Mouse (Mus musculus) MEL (cell line): Measurements from ENCODE around the gene E2f2. TPM values are rescaled to one million over a fixed set of nuclear protein-coding genes. Genes with fewer than 3 reads are reported as not detected.

Experiments used
- DNase-seq: peaks from one replicate; pipeline ENCODE4 v3.0.0; 2011; ENCODE audit warnings: low read depth, low spot score
- H3K27ac ChIP-seq: 2 replicates; pipeline ENCODE4 v1.5.1; 2012; ENCODE audit warnings: low read depth, mild to moderate bottlenecking, control low read depth, low read length, moderate library complexity; ENCODE audit not compliant: control insufficient read depth
- H3K27me3 ChIP-seq, 2 experiments: fragments of 150-350 bp in 1 of 2; sonication (generic) in 1 of 2; 2 replicates each; pipeline ENCODE4 v1.6.1; 2012; ENCODE audit warnings: low read length in 2 of 2, mild to moderate bottlenecking in 2 of 2, improper control_type of control experiment in 1 of 2, moderate library complexity in 1 of 2; ENCODE audit not compliant: insufficient read depth in 2 of 2, control insufficient read depth in 1 of 2
- H3K36me3 ChIP-seq, 2 experiments: 2 replicates each; pipeline ENCODE4 v1.6.1; 2012 to 2014; ENCODE audit warnings: low read length in 2 of 2, improper control_type of control experiment in 1 of 2, inconsistent platforms in 1 of 2, mild to moderate bottlenecking in 1 of 2; ENCODE audit not compliant: insufficient read depth in 2 of 2, control insufficient read depth in 1 of 2
- H3K4me1 ChIP-seq, 2 experiments: fragments of 150-350 bp in 1 of 2; sonication (generic) in 1 of 2; 2 replicates each; pipeline ENCODE4 v1.6.1; 2012; ENCODE audit warnings: low read length in 2 of 2, improper control_type of control experiment in 1 of 2, mild to moderate bottlenecking in 1 of 2; ENCODE audit not compliant: insufficient read depth in 2 of 2, control insufficient read depth in 1 of 2
- H3K4me3 ChIP-seq, 2 experiments: fragments of 150-350 bp in 1 of 2; sonication (generic) in 1 of 2; 2 replicates each; pipeline ENCODE4 v1.5.1; 2012; ENCODE audit warnings: low read depth in 2 of 2, low read length in 2 of 2, mild to moderate bottlenecking in 2 of 2, moderate library complexity in 2 of 2, control low read depth in 1 of 2, improper control_type of control experiment in 1 of 2; ENCODE audit not compliant: control insufficient read depth in 1 of 2, insufficient read depth in 1 of 2
- H3K79me2 ChIP-seq: 2 replicates; pipeline ENCODE4 v1.6.1; 2012; ENCODE audit warnings: mild to moderate bottlenecking, low read length, moderate library complexity; ENCODE audit not compliant: control insufficient read depth, poor library complexity, insufficient read depth
- H3K9ac ChIP-seq: 2 replicates; pipeline ENCODE4 v1.6.1; 2012; ENCODE audit warnings: low read depth, mild to moderate bottlenecking, control low read depth, low read length, moderate library complexity; ENCODE audit not compliant: control insufficient read depth, poor library complexity, severe bottlenecking
- H3K9me3 ChIP-seq: fragments of 150-350 bp; sonication (generic); replicated peaks from 2 replicates; pipeline ENCODE4 v1.6.1; 2012; ENCODE audit warnings: mild to moderate bottlenecking, low read length, improper control_type of control experiment, moderate library complexity; ENCODE audit not compliant: insufficient read depth
- BHLHE40 ChIP-seq: IDR thresholded peaks from 2 replicates; pipeline ENCODE4 v1.6.1; 2012; ENCODE audit warnings: low read depth, mild to moderate bottlenecking, inconsistent platforms, low read length, improper control_type of control experiment, borderline replicate concordance
- CHD1 ChIP-seq: IDR thresholded peaks from 2 replicates; pipeline ENCODE4 v1.6.1; 2012; ENCODE audit warnings: low read depth, mild to moderate bottlenecking, inconsistent platforms, low read length, improper control_type of control experiment
- CTCF ChIP-seq, 3 experiments: IDR thresholded peaks in 2 of 3; conservative IDR thresholded peaks in 1 of 3; 2 replicates each; pipeline ENCODE4 v1.5.1; 2011 to 2012; ENCODE audit warnings: low read length in 3 of 3, low read depth in 2 of 3, mild to moderate bottlenecking in 2 of 3, improper control_type of control experiment in 1 of 3, inconsistent platforms in 1 of 3, mixed read lengths in 1 of 3, moderate library complexity in 1 of 3; ENCODE audit not compliant: control insufficient read depth in 1 of 3, insufficient read depth in 1 of 3, poor library complexity in 1 of 3, severe bottlenecking in 1 of 3
- EP300 ChIP-seq, 2 experiments: IDR thresholded peaks; 2 replicates each; pipeline ENCODE4 v1.6.1; 2011; ENCODE audit warnings: improper control_type of control experiment in 2 of 2, low read length in 2 of 2, low read depth in 1 of 2, mild to moderate bottlenecking in 1 of 2
- HCFC1 ChIP-seq: IDR thresholded peaks from 2 replicates; pipeline ENCODE4 v1.6.1; 2012; ENCODE audit warnings: low read depth, mild to moderate bottlenecking, inconsistent platforms, low read length, improper control_type of control experiment, moderate library complexity
- MAFK ChIP-seq: IDR thresholded peaks from 2 replicates; pipeline ENCODE4 v1.6.1; 2011; ENCODE audit warnings: low read depth, mild to moderate bottlenecking, low read length, improper control_type of control experiment, borderline replicate concordance
- MEF2A ChIP-seq: IDR thresholded peaks from 2 replicates; pipeline ENCODE4 v1.6.1; 2014; ENCODE audit warnings: low read depth, mild to moderate bottlenecking, inconsistent platforms, low read length, improper control_type of control experiment; ENCODE audit not compliant: poor library complexity, insufficient replicate concordance, severe bottlenecking; ENCODE audit errors: extremely low read depth
- NRF1 ChIP-seq: IDR thresholded peaks from 2 replicates; pipeline ENCODE4 v1.6.1; 2014; ENCODE audit warnings: low read depth, mild to moderate bottlenecking, inconsistent platforms, low read length, improper control_type of control experiment, moderate library complexity; ENCODE audit not compliant: poor library complexity, insufficient read depth, severe bottlenecking
- POLR2AphosphoS2 ChIP-seq: IDR thresholded peaks from 2 replicates; pipeline ENCODE4 v1.6.1; 2011; ENCODE audit warnings: low read length, improper control_type of control experiment
- POLR2AphosphoS5 ChIP-seq: IDR thresholded peaks from 2 replicates; pipeline ENCODE4 v1.6.1; 2012; ENCODE audit warnings: low read depth, borderline replicate concordance, mild to moderate bottlenecking, inconsistent platforms, low read length, moderate library complexity, mixed read lengths
- RCOR1 ChIP-seq: IDR thresholded peaks from 2 replicates; pipeline ENCODE4 v1.6.1; 2012; ENCODE audit warnings: low read depth, mild to moderate bottlenecking, inconsistent platforms, low read length, improper control_type of control experiment
- SMC3 ChIP-seq: IDR thresholded peaks from 2 replicates; pipeline ENCODE4 v1.6.1; 2011; ENCODE audit warnings: low read depth, low read length, improper control_type of control experiment
- TAL1 ChIP-seq: IDR thresholded peaks from 2 replicates; pipeline ENCODE4 v1.6.1; 2012; ENCODE audit warnings: mild to moderate bottlenecking, inconsistent platforms, low read length, moderate library complexity, mixed read lengths
- TCF12 ChIP-seq: IDR thresholded peaks from 2 replicates; pipeline ENCODE4 v1.6.1; 2014; ENCODE audit warnings: low read depth, mild to moderate bottlenecking, inconsistent platforms, low read length, improper control_type of control experiment, moderate library complexity
- USF1 ChIP-seq: IDR thresholded peaks from 2 replicates; pipeline ENCODE4 v1.6.1; 2014; ENCODE audit warnings: low read depth, mild to moderate bottlenecking, inconsistent platforms, low read length, improper control_type of control experiment, moderate library complexity
- ZC3H11A ChIP-seq: IDR thresholded peaks from 2 replicates; pipeline ENCODE4 v1.6.1; 2012; ENCODE audit warnings: low read depth, mild to moderate bottlenecking, inconsistent platforms, low read length, improper control_type of control experiment
- ZKSCAN1 ChIP-seq: IDR thresholded peaks from 2 replicates; pipeline ENCODE4 v1.6.1; 2012; ENCODE audit warnings: low read depth, mild to moderate bottlenecking, inconsistent platforms, low read length, improper control_type of control experiment, moderate library complexity
- ZMIZ1 ChIP-seq: IDR thresholded peaks from 2 replicates; pipeline ENCODE4 v1.6.1; 2012; ENCODE audit warnings: low read depth, mild to moderate bottlenecking, inconsistent platforms, low read length, improper control_type of control experiment, moderate library complexity
- polyA plus RNA-seq, 2 experiments: library from polyadenylated mRNA; stranded (reverse) in 1 of 2; unstranded in 1 of 2; fragments of >175 nt in 1 of 2; fragments of >200 nt in 1 of 2; gene quantifications; 2 replicates each; pipeline versions ENCODE4 v1.2.1 to v1.2.4; 2012; ENCODE audit warnings: low replicate concordance in 2 of 2, low read depth in 1 of 2; ENCODE audit not compliant: insufficient read length in 2 of 2, insufficient read depth in 1 of 2, missing spikeins in 1 of 2
- total RNA-seq: library from RNA; depleted of rRNA; stranded (reverse); fragments of 300-350 nt; gene quantifications from 2 replicates; pipeline ENCODE4 v1.2.3, GENCODE M21; 2012

The E2f2 gene
- total and polyA plus RNA-seq, 3 experiments = 11.2 to 25.4 TPM; not detected in 1

DNA sequence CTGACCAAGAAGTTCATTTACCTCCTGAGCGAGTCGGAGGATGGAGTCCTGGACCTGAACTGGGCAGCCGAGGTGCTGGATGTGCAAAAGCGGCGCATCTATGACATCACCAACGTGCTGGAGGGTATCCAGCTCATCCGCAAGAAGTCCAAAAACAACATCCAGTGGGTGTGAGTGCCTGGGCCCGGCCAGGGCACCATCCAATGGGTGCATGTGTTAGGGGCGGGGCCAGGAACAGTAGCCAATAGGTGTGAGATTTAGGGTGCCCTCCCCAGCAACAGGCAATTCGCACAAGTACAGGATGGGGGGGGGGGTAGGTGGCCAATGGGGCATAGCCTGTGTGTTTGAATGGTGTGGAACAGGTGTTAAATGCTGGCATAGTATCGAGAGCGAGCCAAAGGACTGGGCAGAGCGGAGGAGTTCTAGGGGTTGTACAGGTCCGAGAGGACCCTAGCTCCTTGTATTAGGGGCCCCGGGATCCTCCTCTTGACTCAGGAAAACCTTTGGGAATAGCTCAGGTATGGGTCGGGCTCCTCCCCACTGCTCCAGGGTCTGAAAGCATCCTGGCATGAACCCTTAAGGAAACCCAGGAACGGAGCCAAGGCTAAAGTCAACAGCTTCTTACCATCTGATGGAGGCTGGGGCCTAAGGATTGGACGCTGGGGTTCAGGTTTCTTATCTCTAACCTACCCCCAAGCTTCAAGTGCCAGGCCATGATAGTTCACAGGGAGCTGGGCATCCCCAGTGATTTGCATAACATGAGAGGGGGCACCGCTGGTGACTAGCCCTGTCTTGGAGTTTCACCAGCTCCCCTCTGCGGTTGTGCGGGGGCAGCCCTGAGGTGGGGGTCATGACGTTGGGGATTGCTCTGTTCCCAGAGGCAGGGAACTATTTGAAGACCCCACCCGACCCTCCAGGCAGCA lies 8.5 kb downstream of the E2f2 start:
- Histone ChIP-seq H3K79me2 (peaks cover 12% of the 10 kb centered on the region), H3K4me1 (peaks cover 9 to 52% of the 10 kb centered on the region in 2 experiments), H3K4me3 (no peak overlapping the region), H3K27ac (no peak overlapping the region), H3K9ac (no peak overlapping the region)
- TF ChIP-seq HCFC1 (no peak), USF1 (no peak), TCF12 (no peak), NRF1 (no peak), MAFK (no peak), TAL1 (no peak), POLR2AphosphoS2 (no peak), EP300 (IDR thresholded peaks at IDR 0.05; ENCODE audit: low read depth in 1 of 2, low read length in 2 of 2) (no peak), ZKSCAN1 (no peak), POLR2AphosphoS5 (no peak), MEF2A (no peak), RCOR1 (no peak), SMC3 (no peak), BHLHE40 (no peak), ZC3H11A (no peak), CHD1 (no peak)
- TF ChIP-seq, all 39 proteins: peak for 0
- no peak for DNase-seq
- peaks cover 0 to 45% of the 10 kb centered on the region in 2 experiments; a peak in 3 of 4 replicates for H3K36me3 ChIP-seq
- no peaks in the 10 kb centered on the region for H3K27me3 ChIP-seq
- no peaks in the 10 kb centered on the region for H3K9me3 ChIP-seq

DNA sequence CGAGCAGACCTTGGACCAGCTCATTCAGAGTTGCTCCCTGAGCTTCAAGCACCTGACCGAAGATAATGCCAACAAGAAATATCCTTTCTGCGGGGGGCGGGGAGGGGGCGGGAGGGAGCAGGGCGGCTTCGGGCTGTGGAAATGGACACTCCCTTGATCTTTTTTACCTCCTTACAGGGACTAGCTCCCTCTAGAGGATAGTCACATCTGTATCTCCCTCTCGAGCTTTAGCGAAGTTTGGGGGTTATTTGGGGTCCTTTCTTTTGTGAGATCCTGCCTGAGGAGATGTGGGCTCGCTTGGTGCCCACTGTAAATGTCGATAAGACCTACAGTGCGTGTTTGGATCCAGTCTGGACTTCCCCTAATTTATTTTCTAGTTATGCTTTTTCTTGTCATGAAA lies 9.2 kb downstream of the E2f2 start:
- H3K9ac ChIP-seq = no peak overlapping the region
- no peaks in the 10 kb centered on the region for H3K9me3 ChIP-seq
- peaks cover 9 to 46% of the 10 kb centered on the region in 2 experiments for H3K4me1 ChIP-seq
- peaks cover 5% of the 10 kb centered on the region for H3K79me2 ChIP-seq
- H3K27ac ChIP-seq = no peak overlapping the region
- H3K36me3 ChIP-seq = peaks cover 0 to 39% of the 10 kb centered on the region in 2 experiments; a peak in 3 of 4 replicates
- H3K4me3 ChIP-seq = no peak overlapping the region
- TF ChIP-seq BHLHE40 (no peak), ZMIZ1 (no peak), CTCF (IDR thresholded peaks at IDR 0.05 in 2 of 3, conservative IDR thresholded peaks at IDR 0.05 in 1 of 3; ENCODE audit: control insufficient read depth in 1 of 3, insufficient read depth in 1 of 3, low read depth in 2 of 3, low read length in 3 of 3, poor library complexity in 1 of 3, severe bottlenecking in 1 of 3) (peak in 2 of 3 experiments; percentile 12 to 52; a peak in 3 of 6 replicates)
- DNase-seq = peak; percentile 33
- H3K27me3 ChIP-seq = no peaks in the 10 kb centered on the region
